Mouse (Mus musculus): ENCODE data around the gene Nmral1.
"Not testable (repeated sequence)": the region's sequence is repeated elsewhere in the genome, so short reads cannot be mapped to it uniquely, and the experiment has no call there.

Nmral1 gene

DNA sequence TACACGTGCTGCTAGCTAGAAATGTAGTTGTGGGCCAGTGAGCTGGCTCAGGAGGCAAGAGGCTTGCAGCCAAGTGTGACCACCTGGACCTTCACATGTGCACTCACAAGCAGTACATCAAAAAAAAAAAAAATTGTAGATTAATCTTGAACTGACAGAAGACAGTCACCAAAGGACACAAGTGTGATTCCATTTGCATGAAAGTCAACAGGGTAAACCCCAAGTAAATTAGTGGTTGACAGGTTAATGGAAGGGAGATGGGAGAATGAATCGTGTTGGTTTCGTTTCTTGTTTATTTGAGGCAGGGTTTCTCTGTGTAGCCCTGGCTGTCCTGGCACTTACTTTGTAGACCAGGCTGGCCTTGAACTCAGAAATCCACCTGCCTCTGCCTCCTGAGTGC lies 1.3 kb downstream of the Nmral1 start:
- no peak for DNase-seq (ENCODE audit: low spot score in 2 of 2)

- DNase-seq (ENCODE audit: low spot score in 2 of 2): no peak
Measured at GRCm38 (mm10) chr16:4713861-4714710, 5.1 kb downstream of the Nmral1 start.

DNA sequence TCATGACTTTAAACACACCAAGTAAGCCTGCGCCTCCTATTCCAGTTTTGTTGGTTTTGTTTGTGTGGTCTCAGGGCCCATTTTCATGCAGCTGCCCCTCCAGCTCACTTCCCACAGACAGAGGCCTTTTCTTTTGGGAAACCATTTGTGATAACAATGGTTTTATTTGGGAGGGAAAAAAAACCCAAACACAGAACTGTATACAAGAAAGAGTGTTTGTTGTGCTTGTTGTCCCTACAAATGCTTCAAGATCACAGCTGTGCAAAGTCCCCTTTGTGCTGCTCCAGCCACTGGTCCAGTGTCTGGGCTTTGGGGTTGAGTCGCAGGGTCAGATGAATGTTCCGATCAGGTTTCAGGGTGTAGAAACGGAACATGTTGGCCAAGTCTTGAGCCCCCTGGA lies 8.0 kb downstream of the Nmral1 start:
- DNase-seq (ENCODE audit: low spot score in 2 of 2): no peak

- no peak for DNase-seq (ENCODE audit: low spot score in 2 of 2)
Measured at GRCm38 (mm10) chr16:4705541-4705940, 13.6 kb downstream of the Nmral1 start.

DNA sequence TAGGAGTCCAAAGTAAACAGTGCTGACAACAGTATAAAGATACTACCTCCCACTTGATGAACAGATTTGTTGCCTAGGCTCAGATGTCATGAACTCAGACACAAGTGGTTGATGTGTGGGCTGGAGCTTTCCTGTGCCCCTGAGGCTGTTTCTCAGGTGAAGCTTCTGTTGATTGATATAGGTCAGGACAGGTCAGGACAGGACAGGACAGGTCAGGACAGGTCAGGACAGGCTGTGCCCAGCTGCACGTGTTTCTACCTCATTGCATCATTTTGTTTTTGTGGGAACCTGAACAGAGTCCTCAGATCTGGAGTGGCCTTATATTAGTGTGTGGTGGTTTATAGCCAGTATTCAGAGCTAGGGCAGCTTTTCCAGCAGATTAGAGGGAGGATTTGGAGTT lies 16.5 kb downstream of the Nmral1 start:
- DNase-seq (ENCODE audit: low spot score in 2 of 2): no peak

DNA sequence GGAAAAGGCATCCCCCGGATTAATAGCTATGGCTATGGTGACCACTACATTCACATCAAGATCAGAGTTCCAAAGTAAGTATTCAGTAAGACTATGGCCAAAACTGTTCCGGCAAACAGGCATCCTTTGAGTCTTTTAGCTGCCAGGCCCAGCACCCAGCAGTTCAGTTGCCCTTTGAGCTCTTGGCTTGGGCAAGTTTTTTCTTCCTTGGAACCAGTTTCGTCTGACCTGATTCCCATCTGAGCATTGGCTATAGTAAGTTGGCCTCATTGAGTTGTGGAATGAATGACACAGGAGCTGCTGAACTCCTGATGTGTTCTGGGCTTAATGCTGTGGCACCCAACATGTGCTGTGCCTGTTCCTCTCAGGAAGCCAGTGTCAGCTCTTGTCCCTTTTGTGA lies 17.9 kb downstream of the Nmral1 start:
- DNase-seq (ENCODE audit: low spot score in 2 of 2): no peak

DNA sequence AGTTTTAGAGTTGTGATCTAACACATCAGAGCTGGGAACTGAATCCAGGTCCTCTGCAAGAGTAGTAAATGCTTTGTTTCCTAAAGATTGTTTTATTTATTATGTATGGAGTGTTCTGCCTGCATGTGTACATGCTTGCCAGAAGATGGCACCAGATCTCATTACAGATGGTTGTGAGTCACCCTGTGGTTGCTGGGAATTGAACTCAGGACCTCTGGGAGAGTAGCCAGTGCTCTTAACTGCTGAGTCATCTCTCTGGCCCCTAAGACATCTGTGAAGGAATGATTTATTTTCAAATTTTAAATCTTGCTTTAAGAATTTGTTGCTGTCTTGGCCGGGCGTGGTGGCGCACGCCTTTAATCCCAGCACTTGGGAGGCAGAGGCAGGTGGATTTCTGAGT lies 29.8 kb downstream of the Nmral1 start:
- not testable (repeated sequence) for DNase-seq (ENCODE audit: low spot score in 2 of 2)

DNA sequence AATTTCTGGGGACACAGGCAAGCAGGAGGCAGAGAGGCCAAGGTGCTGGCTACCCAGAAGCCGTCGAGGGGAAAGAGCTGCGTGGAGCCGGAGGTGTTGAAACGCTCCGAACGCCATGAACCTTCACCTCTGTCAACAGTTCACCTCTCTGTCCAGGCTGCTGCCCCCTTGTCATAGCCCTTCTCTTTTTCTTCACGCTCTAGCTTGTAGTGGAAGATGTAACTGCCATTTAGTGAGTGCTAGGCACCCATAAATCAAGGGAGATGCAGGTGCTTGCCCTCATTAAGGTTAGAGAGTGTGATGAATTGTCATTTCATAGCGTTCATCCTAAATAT lies 34.7 kb downstream of the Nmral1 start:
- DNase-seq (ENCODE audit: low spot score in 2 of 2): no peak

GRCm38 (mm10) chr16:4683581-4684456 lies 35.3 kb downstream of the Nmral1 start:
- DNase-seq (ENCODE audit: low spot score in 2 of 2): peak; percentile 97 to 99

GRCm38 (mm10) chr16:4683193-4683580 lies 36.0 kb downstream of the Nmral1 start:
- DNase-seq (ENCODE audit: low spot score in 2 of 2): no peak

DNA sequence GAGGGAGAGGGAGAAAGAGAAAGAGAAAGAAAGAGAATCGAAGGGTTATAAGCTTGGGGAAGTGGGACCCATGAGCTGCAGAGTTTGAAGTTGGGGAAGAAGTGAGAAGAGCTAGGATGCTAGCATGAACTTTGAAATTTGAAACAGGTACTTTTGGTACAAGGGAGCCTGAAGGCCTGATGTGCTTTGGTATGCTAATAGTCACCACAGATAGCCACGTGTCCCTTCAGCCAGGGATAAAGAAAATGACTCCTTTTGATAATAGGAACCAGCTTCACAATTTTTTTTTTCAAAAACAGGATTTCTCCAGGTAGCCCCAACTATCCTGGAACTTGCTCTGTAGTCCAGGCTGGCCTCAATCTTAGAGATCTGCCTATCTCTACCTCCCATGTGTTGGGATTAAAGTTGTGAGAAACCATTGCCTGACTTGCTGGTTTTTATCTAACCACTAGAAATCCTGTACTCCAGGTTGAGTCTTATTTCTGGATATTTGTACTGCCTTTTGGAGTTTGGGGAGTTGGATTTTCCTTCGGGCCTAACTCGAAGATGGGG lies 36.5 kb downstream of the Nmral1 start:
- DNase-seq (ENCODE audit: low spot score in 2 of 2): no peak

GRCm38 (mm10) chr16:4680922-4681455 lies 38.2 kb downstream of the Nmral1 start:
- not testable (repeated sequence) for DNase-seq (ENCODE audit: low spot score in 2 of 2)

DNA sequence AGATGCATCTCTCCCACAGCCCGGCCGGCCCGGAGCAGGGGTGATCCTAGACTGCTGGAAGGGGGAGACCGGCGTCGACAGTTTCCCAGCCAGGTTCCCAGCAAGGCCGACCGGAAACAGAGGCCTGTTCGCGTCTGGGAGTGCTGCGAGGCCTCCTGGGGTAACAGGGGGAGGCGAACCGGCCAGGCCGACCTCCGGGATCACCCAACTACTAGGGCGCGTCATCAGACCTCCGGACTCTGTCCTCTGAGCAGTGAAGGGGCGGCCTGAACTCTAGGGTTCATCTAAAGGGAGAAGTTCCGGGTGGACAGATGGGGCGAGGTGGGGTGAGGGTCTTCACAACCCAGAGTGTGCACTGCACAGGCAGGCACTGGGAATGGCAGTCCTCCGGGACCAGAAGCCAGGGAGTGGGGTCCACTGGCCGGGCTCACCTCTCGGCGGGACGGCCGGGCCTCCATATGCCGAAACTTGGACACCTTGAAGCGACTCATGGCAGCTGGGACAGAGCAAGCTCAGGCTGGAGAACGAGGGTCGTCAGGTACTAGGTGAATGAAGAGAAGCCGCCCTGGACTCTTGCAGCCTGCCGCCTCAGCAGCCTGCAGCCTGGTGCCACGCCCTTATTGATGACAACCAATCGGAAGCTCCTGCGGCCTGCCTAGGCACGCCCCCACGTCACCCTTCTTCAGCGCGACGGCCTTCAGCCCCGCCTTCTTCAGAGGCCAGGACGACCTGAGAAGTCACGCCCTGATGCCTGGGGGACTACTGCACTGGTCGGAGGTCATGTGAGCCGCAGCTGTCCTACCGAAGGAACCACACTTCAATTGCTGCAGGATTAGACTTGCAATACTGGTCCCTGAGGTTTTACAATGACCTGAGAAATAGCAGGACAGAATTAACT lies 39.8 kb downstream of the Nmral1 start, which contains the start of gene Coro7:
Gene Coro7, minus strand, starts transcription at position 657 of the 898 bp plus-strand sequence.
- peak; percentile 76 to 89 for DNase-seq (ENCODE audit: low spot score in 2 of 2)

DNA sequence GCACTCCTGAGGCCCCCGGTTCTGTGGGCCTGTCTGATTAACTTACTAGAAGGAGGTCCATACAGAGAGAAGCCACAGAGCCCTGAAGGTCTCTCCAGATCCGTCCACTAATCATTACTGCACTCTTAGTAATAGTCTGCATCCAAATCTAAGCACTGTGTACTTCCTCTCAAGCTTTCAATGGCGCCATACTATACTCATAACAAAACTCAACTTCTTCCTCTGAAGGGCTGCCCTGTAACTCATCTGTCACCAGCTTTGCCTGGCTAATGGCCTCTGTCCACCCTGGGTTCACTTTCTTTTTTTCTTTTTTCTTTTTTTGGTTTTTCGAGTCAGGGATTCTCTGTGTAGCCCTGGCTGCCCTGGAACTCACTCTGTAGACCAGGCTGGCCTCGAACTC lies 41.1 kb downstream of the Nmral1 start:
- no peak for DNase-seq (ENCODE audit: low spot score in 2 of 2)

GRCm38 (mm10) chr16:4676836-4677235 lies 42.3 kb downstream of the Nmral1 start:
- no peak for DNase-seq (ENCODE audit: low spot score in 2 of 2)

DNA sequence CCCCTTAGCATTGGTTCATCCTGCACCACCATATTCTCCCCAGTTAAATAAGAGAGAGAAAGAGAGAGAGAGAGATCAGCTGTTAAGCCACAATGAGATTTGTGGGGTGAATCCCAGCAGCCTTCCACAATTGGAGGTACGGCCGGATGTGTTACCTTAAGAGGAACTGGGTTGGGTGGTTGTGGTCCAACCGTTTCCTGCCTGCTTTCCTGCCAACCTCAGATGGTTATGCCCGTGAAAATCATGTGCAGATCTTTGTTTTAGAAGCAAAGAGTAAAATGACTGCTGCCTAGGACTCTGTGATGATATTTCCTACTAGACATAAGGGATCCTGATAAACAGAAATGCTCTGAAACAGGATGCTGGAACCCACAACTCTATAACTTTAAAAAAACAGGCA lies 45.1 kb downstream of the Nmral1 start:
- no peak for DNase-seq (ENCODE audit: low spot score in 2 of 2)

DNA sequence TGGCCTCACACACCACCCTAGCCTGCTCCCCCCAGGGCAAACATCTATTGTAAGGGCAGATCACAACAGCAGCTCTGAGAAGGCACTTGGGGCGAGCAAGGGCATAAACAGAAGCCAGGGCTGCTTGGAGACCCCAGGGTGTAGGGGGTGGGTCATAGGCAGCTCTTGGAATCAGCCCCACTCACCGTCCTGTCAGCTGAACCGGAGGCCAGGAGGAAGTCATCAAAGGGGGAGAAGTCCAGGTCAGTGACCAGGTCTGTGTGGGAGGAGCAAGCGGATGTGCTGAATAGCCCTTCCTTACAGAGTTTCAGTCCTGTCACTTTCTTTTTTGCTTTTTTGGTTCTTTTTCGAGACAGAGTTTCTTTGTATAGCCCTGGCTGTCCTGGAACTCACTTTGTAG lies 48.8 kb downstream of the Nmral1 start:
- DNase-seq (ENCODE audit: low spot score in 2 of 2): no peak

- peak; percentile 89 to 92 for DNase-seq (ENCODE audit: low spot score in 2 of 2)
Measured at GRCm38 (mm10) chr16:4667190-4667808, 51.9 kb downstream of the Nmral1 start.

DNA sequence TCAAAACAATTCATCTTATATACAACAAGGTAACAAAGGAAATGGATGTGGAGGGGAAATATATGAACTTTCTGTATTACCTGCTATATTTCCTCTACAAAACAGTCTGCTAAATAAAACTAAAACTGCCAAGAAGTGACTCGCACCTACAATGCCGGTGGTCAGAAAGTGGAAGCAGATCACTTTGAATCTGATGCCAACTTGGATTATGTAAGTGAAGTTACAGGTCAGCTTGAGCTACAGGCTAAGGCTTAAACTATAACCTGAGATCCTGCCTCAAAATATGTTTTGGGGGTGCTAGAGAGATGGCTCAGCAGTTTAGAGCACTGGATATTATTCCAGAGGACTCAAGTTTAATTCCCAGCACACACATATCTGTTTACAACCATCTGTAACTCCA lies 53.4 kb downstream of the Nmral1 start:
- DNase-seq (ENCODE audit: low spot score in 2 of 2): no peak

- no peak for DNase-seq (ENCODE audit: low spot score in 2 of 2)
Measured at GRCm38 (mm10) chr16:4663806-4664205, 55.4 kb downstream of the Nmral1 start.

GRCm38 (mm10) chr16:4661605-4662004 lies 57.6 kb downstream of the Nmral1 start:
- no peak for DNase-seq (ENCODE audit: low spot score in 2 of 2)

All from frontal cortex, postnatal 36 days (tissue).